Mouse (Mus musculus): Measurements from ENCODE around the gene Gm20854.
"Not testable (repeated sequence)": the region's sequence is repeated elsewhere in the genome, so short reads cannot be mapped to it uniquely, and the experiment has no call there.

Gene Gm20854

GRCm38 (mm10) chrY:85530808-85531207 lies at the start of gene Gm20854:
Gene Gm20854 (minus strand): TSS chrY:85530908.
- DNase-seq: not testable (repeated sequence)

All from kidney, adult 9 months (tissue).